Mouse (Mus musculus) hindbrain, postnatal 0 days (tissue): ENCODE data around the gene Tsc2. TPM values are rescaled to one million over a fixed set of nuclear protein-coding genes. Genes with fewer than 3 reads are reported as not detected.

ENCODE experiments used
- ATAC-seq: fragments of 200-750 bp; cut with Nextera tagmentation; 2 replicates; pipeline ENCODE4 v1.8.0; 2017; ENCODE audit warnings: mild to moderate bottlenecking, moderate TSS enrichment, moderate library complexity
- DNase-seq: peaks from one replicate; pipeline ENCODE4 v3.0.0-alpha.2; 2015; ENCODE audit warnings: low spot score
- H3K27ac ChIP-seq: fragments of 300-500 bp; sonication (generic); 2 replicates; pipeline ENCODE4 v1.5.1; 2014; ENCODE audit warnings: mild to moderate bottlenecking
- H3K27me3 ChIP-seq: fragments of 300-500 bp; sonication (generic); 2 replicates; pipeline ENCODE4 v1.6.1; 2014; ENCODE audit warnings: low read length, mixed read lengths; ENCODE audit not compliant: insufficient read depth
- H3K36me3 ChIP-seq: fragments of 300-500 bp; sonication (generic); 2 replicates; pipeline ENCODE4 v1.6.1; 2014; ENCODE audit warnings: low read length, mixed read lengths; ENCODE audit not compliant: insufficient read depth
- H3K4me1 ChIP-seq: fragments of 300-500 bp; sonication (generic); 2 replicates; pipeline ENCODE4 v1.6.1; 2014; ENCODE audit warnings: antibody characterized with exemption, low read length, mixed read lengths; ENCODE audit not compliant: insufficient read depth
- H3K4me2 ChIP-seq: fragments of 300-500 bp; sonication (generic); 2 replicates; pipeline ENCODE4 v1.6.1; 2014; ENCODE audit warnings: low read depth, mild to moderate bottlenecking, low read length, moderate library complexity, mixed read lengths
- H3K4me3 ChIP-seq: fragments of 300-500 bp; sonication (generic); 2 replicates; pipeline ENCODE4 v1.5.1; 2014; ENCODE audit warnings: low read length
- H3K9ac ChIP-seq: fragments of 300-500 bp; sonication (generic); replicated peaks from 2 replicates; pipeline ENCODE4 v1.6.1; 2014; ENCODE audit warnings: mild to moderate bottlenecking, low read length, moderate library complexity, mixed read lengths
- H3K9me3 ChIP-seq: fragments of 300-500 bp; sonication (generic); 2 replicates; pipeline ENCODE4 v1.6.1; 2016; ENCODE audit warnings: low read length, mixed read lengths
- CTCF ChIP-seq: IDR thresholded peaks from 2 replicates; pipeline ENCODE4 v1.5.1; 2016; ENCODE audit warnings: antibody characterized with exemption, control low read depth, low read depth
- WGBS: fragments of 180-500 bp; shearing (Covaris S2); extraction: QIAGEN DNeasy Blood & Tissue Kit; methylation state at CpG from one replicate; pipeline ENCODE4 v1.1.7; 2014; 5-methylcytosine and 5-hydroxymethylcytosine counted together
- polyA plus RNA-seq: library from polyadenylated mRNA; unstranded; fragments of >200 nt; fragmentation: Nextera tagmentation; extraction: Ambion mirVana; gene quantifications from 2 replicates; pipeline ENCODE4 v1.2.1, GENCODE M21; 2015
- total RNA-seq: library from RNA; depleted of rRNA; stranded (reverse); fragments of >200 nt; gene quantifications from 2 replicates; pipeline ENCODE4 v1.2.3, GENCODE M21; 2014

Tsc2 gene
- total and polyA plus RNA-seq, 2 experiments from 2014 or later = 51.2 to 114 TPM

GRCm38 (mm10) chr17:24636781-24637481 is 4.5 kb upstream of the Tsc2 start:
- ATAC-seq (no peak), DNase-seq (no peak)
- 0 out of 2 replicates have a peak, but pooled peaks cover under 1% of the 10 kb centered on the region for H3K4me1 ChIP-seq
- H3K4me2 ChIP-seq = no peak overlapping the region
- H3K9me3 ChIP-seq = no peaks in the 10 kb centered on the region
- no peak for TF ChIP-seq CTCF
- H3K9ac ChIP-seq = no peak overlapping the region
- no peaks in the 10 kb centered on the region for H3K27me3 ChIP-seq
- H3K27ac ChIP-seq = no peak overlapping the region
- H3K36me3 ChIP-seq = 0 out of 2 replicates have a peak, but pooled peaks cover 16% of the 10 kb centered on the region
- no peak overlapping the region for H3K4me3 ChIP-seq
- 60% methylated on average over 5 of the region's 5 CpGs for WGBS

- Histone ChIP-seq H3K36me3 (peaks cover 18% of the 10 kb centered on the region; the same call in 1 of the 2 replicates), H3K27me3 (no peaks in the 10 kb centered on the region), H3K9me3 (no peaks in the 10 kb centered on the region), H3K27ac (no peak overlapping the region), H3K4me3 (no peak overlapping the region), H3K4me1 (peaks cover 4% of the 10 kb centered on the region; the same call in 1 of the 2 replicates), H3K9ac (no peak overlapping the region), H3K4me2 (no peak overlapping the region)
- TF ChIP-seq CTCF = no peak
- WGBS = 94% methylated on average over 5 of the region's 5 CpGs
- DNase-seq (no peak), ATAC-seq (no peak)
These were observed 3.3 kb upstream of the Tsc2 start for GRCm38 (mm10) chr17:24635694-24636093.

- peaks cover 4% of the 10 kb centered on the region; the same call in 1 of the 2 replicates for H3K4me1 ChIP-seq
- no peak overlapping the region for H3K27ac ChIP-seq
- H3K9ac ChIP-seq = no peak overlapping the region
- no peak for TF ChIP-seq CTCF
- 89% methylated on average over 4 of the region's 4 CpGs for WGBS
- H3K36me3 ChIP-seq = peaks cover 23% of the 10 kb centered on the region; the same call in 1 of the 2 replicates
- no peaks in the 10 kb centered on the region for H3K27me3 ChIP-seq
- H3K4me2 ChIP-seq = no peak overlapping the region
- no peaks in the 10 kb centered on the region for H3K9me3 ChIP-seq
- DNase-seq (no peak), ATAC-seq (no peak)
- H3K4me3 ChIP-seq = no peak overlapping the region
These were observed 2.6 kb upstream of the Tsc2 start for GRCm38 (mm10) chr17:24635024-24635423.

- H3K9ac ChIP-seq = no peak overlapping the region
- H3K9me3 ChIP-seq = no peaks in the 10 kb centered on the region
- H3K36me3 ChIP-seq = peaks cover 19% of the 10 kb centered on the region; the same call in 1 of the 2 replicates
- no peak overlapping the region for H3K4me3 ChIP-seq
- H3K4me1 ChIP-seq = peaks cover 4% of the 10 kb centered on the region; the same call in 1 of the 2 replicates
- H3K27me3 ChIP-seq = no peaks in the 10 kb centered on the region
- peak overlapping the region; percentile 84; the same call in 1 of the 2 replicates for H3K27ac ChIP-seq
- DNase-seq (no peak), ATAC-seq (no peak)
- no peak overlapping the region for H3K4me2 ChIP-seq
- WGBS = 96% methylated on average over 11 of the region's 11 CpGs
- TF ChIP-seq CTCF = no peak
These were observed 1.4 kb upstream of the Tsc2 start for GRCm38 (mm10) chr17:24633831-24634230.

- Histone ChIP-seq H3K4me2 (peak overlapping the region; percentile 89), H3K4me3 (peak overlapping the region; percentile 63), H3K27ac (peak overlapping the region; percentile 84), H3K4me1 (peaks cover 4% of the 10 kb centered on the region; the same call in 1 of the 2 replicates), H3K9ac (peak overlapping the region; percentile 64), H3K27me3 (no peaks in the 10 kb centered on the region), H3K36me3 (peaks cover 25% of the 10 kb centered on the region), H3K9me3 (no peaks in the 10 kb centered on the region)
- no peak for TF ChIP-seq CTCF
- WGBS = 11% methylated on average over 22 of the region's 22 CpGs
- DNase-seq (peak; percentile 49), ATAC-seq (peak; percentile 39)
These were observed 501 bp upstream of the Tsc2 start for GRCm38 (mm10) chr17:24632813-24633449.

- 89% methylated on average over 14 of the region's 14 CpGs for WGBS
- H3K36me3 ChIP-seq = peaks cover 44% of the 10 kb centered on the region
These were observed 2.4 kb downstream of the Tsc2 start for GRCm38 (mm10) chr17:24630072-24630471.

GRCm38 (mm10) chr17:24628646-24629045 is 3.8 kb downstream of the Tsc2 start:
- TF ChIP-seq CTCF = peak; percentile 95
- Histone ChIP-seq H3K9me3 (no peaks in the 10 kb centered on the region), H3K4me3 (no peak overlapping the region), H3K9ac (no peak overlapping the region), H3K36me3 (peaks cover 58% of the 10 kb centered on the region), H3K27ac (no peak overlapping the region), H3K4me2 (no peak overlapping the region), H3K27me3 (no peaks in the 10 kb centered on the region), H3K4me1 (peaks cover 4% of the 10 kb centered on the region; the same call in 1 of the 2 replicates)
- ATAC-seq = no peak
- DNase-seq = peak; percentile 56
- 48% methylated on average over 5 of the region's 5 CpGs for WGBS

More at GRCm38 (mm10) chr17:24630072-24630471, 2.4 kb downstream of the Tsc2 start:
- Histone ChIP-seq H3K4me1 (peaks cover 4% of the 10 kb centered on the region; the same call in 1 of the 2 replicates), H3K9ac (no peak overlapping the region), H3K27ac (no peak overlapping the region), H3K4me3 (no peak overlapping the region), H3K9me3 (no peaks in the 10 kb centered on the region), H3K27me3 (no peaks in the 10 kb centered on the region), H3K4me2 (no peak overlapping the region)
- no peak for DNase-seq
- TF ChIP-seq CTCF = no peak
- ATAC-seq = no peak
